Mouse (Mus musculus): Measurements from ENCODE around the gene 4930523C07Rik.

4930523C07Rik gene

GRCm38 (mm10) chr1:160045971-160046370, 1.8 kb downstream of the 4930523C07Rik start:
- DNase-seq (ENCODE audit: low spot score in 2 of 2): no peak

- no peak for DNase-seq (ENCODE audit: low spot score in 2 of 2)
Observed at GRCm38 (mm10) chr1:160046786-160047185, 2.6 kb downstream of the 4930523C07Rik start.

GRCm38 (mm10) chr1:160047481-160047931, 3.3 kb downstream of the 4930523C07Rik start:
- no peak for DNase-seq (ENCODE audit: low spot score in 2 of 2)

- no peak for DNase-seq (ENCODE audit: low spot score in 2 of 2)
Observed at GRCm38 (mm10) chr1:160049131-160049880, 5.1 kb downstream of the 4930523C07Rik start.

- no peak for DNase-seq (ENCODE audit: low spot score in 2 of 2)
Observed at GRCm38 (mm10) chr1:160050898-160051297, 6.7 kb downstream of the 4930523C07Rik start.

GRCm38 (mm10) chr1:160052556-160053315, 8.6 kb downstream of the 4930523C07Rik start:
- DNase-seq (ENCODE audit: low spot score in 2 of 2): peak in 1 of 2 experiments; percentile 35

- no peak for DNase-seq (ENCODE audit: low spot score in 2 of 2)
Observed at GRCm38 (mm10) chr1:160053510-160054305, 9.5 kb downstream of the 4930523C07Rik start.

- DNase-seq (ENCODE audit: low spot score in 2 of 2): no peak
Observed at GRCm38 (mm10) chr1:160054366-160055078, 10.3 kb downstream of the 4930523C07Rik start.

- no peak for DNase-seq (ENCODE audit: low spot score in 2 of 2)
Observed at GRCm38 (mm10) chr1:160057657-160058056, 13.5 kb downstream of the 4930523C07Rik start.

GRCm38 (mm10) chr1:160059908-160060307, 15.7 kb downstream of the 4930523C07Rik start:
- DNase-seq (ENCODE audit: low spot score in 2 of 2): no peak

GRCm38 (mm10) chr1:160060542-160060941, 16.4 kb downstream of the 4930523C07Rik start:
- no peak for DNase-seq (ENCODE audit: low spot score in 2 of 2)

- DNase-seq (ENCODE audit: low spot score in 2 of 2): no peak
Observed at GRCm38 (mm10) chr1:160061321-160061720, 17.1 kb downstream of the 4930523C07Rik start.

GRCm38 (mm10) chr1:160061725-160062366, 17.7 kb downstream of the 4930523C07Rik start:
- DNase-seq (ENCODE audit: low spot score in 2 of 2): peak; percentile 74 to 86

- no peak for DNase-seq (ENCODE audit: low spot score in 2 of 2)
Observed at GRCm38 (mm10) chr1:160064547-160065144, 20.5 kb downstream of the 4930523C07Rik start.

- peak in 1 of 2 experiments; percentile 50 for DNase-seq (ENCODE audit: low spot score in 2 of 2)
Observed at GRCm38 (mm10) chr1:160078882-160079661, 34.9 kb downstream of the 4930523C07Rik start.

- DNase-seq (ENCODE audit: low spot score in 2 of 2): peak; percentile 82 to 88
Observed at GRCm38 (mm10) chr1:160080800-160081436, 36.7 kb downstream of the 4930523C07Rik start.

GRCm38 (mm10) chr1:160082647-160083046, 38.5 kb downstream of the 4930523C07Rik start:
- no peak for DNase-seq (ENCODE audit: low spot score in 2 of 2)

- DNase-seq (ENCODE audit: low spot score in 2 of 2): no peak
Observed at GRCm38 (mm10) chr1:160084239-160084638, 40.1 kb downstream of the 4930523C07Rik start.

GRCm38 (mm10) chr1:160086651-160087050, 42.5 kb downstream of the 4930523C07Rik start:
- no peak for DNase-seq (ENCODE audit: low spot score in 2 of 2)
